Mouse (Mus musculus) left cerebral cortex, adult 6 months (tissue): ENCODE results near the gene Trim34a. TPM values are rescaled to one million over a fixed set of nuclear protein-coding genes. Genes with fewer than 3 reads are reported as not detected.

Experiments
- long read RNA-seq, 2 experiments: library from polyadenylated mRNA; unstranded; transcript quantifications; one replicate each; pipeline ENCODE4 v2.0.0; 2019 to 2020
- polyA plus RNA-seq: library from polyadenylated mRNA; unstranded; fragments of <200 nt; fragmentation: Nextera tagmentation; gene quantifications from 2 replicates; pipeline ENCODE4 v1.2.3, GENCODE M21; 2021

Gene Trim34a
- 0.80 and 1.7 TPM in 2 replicates for polyA plus RNA-seq
- long read RNA-seq, experiment 1, transcript Trim34a-203 (8 exons, 2,578 nt), result major isoform, 7 of 11 reads
- long read RNA-seq, experiment 1, partial matches to known transcripts, result 1 of 11 reads
- long read RNA-seq, experiment 1, other reads (novel, unspliced or antisense), result 3 of 11 reads
- long read RNA-seq, experiment 2, partial matches to known transcripts, result 1 of 3 reads
- long read RNA-seq, experiment 2, other reads (novel, unspliced or antisense), result 0 of 3 reads

GRCm38 (mm10) chr7:104244287-104245181, at the start of gene Trim34a:
Gene Trim34a (plus strand): TSS chr7:104244457.

GRCm38 (mm10) chr7:104195885-104196284, 48.4 kb upstream of the Trim34a start, which contains the start of gene Olfr649:
Gene Olfr649 (minus strand): TSS chr7:104195985.

GRCm38 (mm10) chr7:104218701-104219569, 25.3 kb upstream of the Trim34a start, which contains the start of gene Trim6:
Gene Trim6 (plus strand): TSS chr7:104218793.

GRCm38 (mm10) chr7:104287576-104288443, 43.6 kb downstream of the Trim34a start, which contains the start of gene Trim5:
Gene Trim5 (minus strand): TSS chr7:104288094.

Other genes starting within 250 kb of the Trim34a start
- not detected in 2 replicates for gene Olfr638, start 245.7 kb upstream of the Trim34a start, polyA plus RNA-seq
- gene Olfr639, start 227.2 kb upstream of the Trim34a start, polyA plus RNA-seq, result 0.01 TPM in 1 of 2 replicates, not detected in the other
- not detected in 2 replicates for gene Olfr640, start 218.9 kb upstream of the Trim34a start, polyA plus RNA-seq
- not detected in 2 replicates for gene Olfr641, start 209.0 kb upstream of the Trim34a start, polyA plus RNA-seq
- gene Olfr642, start 191.8 kb upstream of the Trim34a start, polyA plus RNA-seq, result not detected in 2 replicates
- not detected in 2 replicates for gene 4930516K23Rik, start 183.0 kb upstream of the Trim34a start, polyA plus RNA-seq
- gene Olfr644, start 172.6 kb upstream of the Trim34a start, polyA plus RNA-seq, result not detected in 2 replicates
- gene Olfr645, start 159.0 kb upstream of the Trim34a start, polyA plus RNA-seq, result not detected in 2 replicates
- not detected in 2 replicates for gene Olfr646, start 139.6 kb upstream of the Trim34a start, polyA plus RNA-seq
- gene Ubqln5, start 114.6 kb upstream of the Trim34a start, polyA plus RNA-seq, result not detected in 2 replicates
- gene Olfr643, start 107.1 kb upstream of the Trim34a start, polyA plus RNA-seq, result not detected in 2 replicates
- not detected in 2 replicates for gene Ubqln3, start 101.2 kb upstream of the Trim34a start, polyA plus RNA-seq
- gene Ubqlnl, start 93.9 kb upstream of the Trim34a start, polyA plus RNA-seq, result not detected in 2 replicates
- not detected in 2 replicates for gene Olfm5, start 79.6 kb upstream of the Trim34a start, polyA plus RNA-seq
- 0.04 and 0.09 TPM in 2 replicates for gene Olfr648, start 61.1 kb upstream of the Trim34a start, polyA plus RNA-seq
- not detected in 2 replicates for gene Olfr649, start 48.5 kb upstream of the Trim34a start, polyA plus RNA-seq
- 0.05 and 0.09 TPM in 2 replicates for gene Trim6, start 25.7 kb upstream of the Trim34a start, polyA plus RNA-seq
- 0.19 and 0.23 TPM in 2 replicates for gene Trim5, start 43.6 kb downstream of the Trim34a start, polyA plus RNA-seq
- gene Trim12a, start 71.0 kb downstream of the Trim34a start, polyA plus RNA-seq, result 1.8 and 3.3 TPM in 2 replicates
- gene Trim34b, start 85.0 kb downstream of the Trim34a start, polyA plus RNA-seq, result not detected in 2 replicates
- 0.67 and 0.77 TPM in 2 replicates for gene Trim12c, start 108.9 kb downstream of the Trim34a start, polyA plus RNA-seq
- 0.05 TPM in 1 of 2 replicates, not detected in the other for gene Trim30b, start 125.4 kb downstream of the Trim34a start, polyA plus RNA-seq
- gene Trim30c, start 156.4 kb downstream of the Trim34a start, polyA plus RNA-seq, result not detected in 2 replicates
- 0.59 and 0.65 TPM in 2 replicates for gene Trim30a, start 220.7 kb downstream of the Trim34a start, polyA plus RNA-seq